Mouse (Mus musculus) hematopoietic stem cell, adult 5-6 weeks (primary cell): ENCODE results near the gene Gm45753. TPM values are rescaled to one million over a fixed set of nuclear protein-coding genes. Genes with fewer than 3 reads are reported as not detected.
"Not testable (repeated sequence)": the region's sequence is repeated elsewhere in the genome, so short reads cannot be mapped to it uniquely, and the experiment has no call there.

Source experiments
- ATAC-seq, 2 experiments: fragments of 125-278 bp in 1 of 2; replicated peaks in 1 of 2; 2 replicates each; pipeline ENCODE4 v1.8.0; 2016 to 2017; ENCODE audit warnings: inconsistent platforms in 2 of 2, mild to moderate bottlenecking in 2 of 2, moderate number of reproducible peaks in 2 of 2, low read depth in 1 of 2, moderate TSS enrichment in 1 of 2; ENCODE audit not compliant: low FRiP score in 2 of 2, poor library complexity in 2 of 2, severe bottlenecking in 2 of 2, insufficient read depth in 1 of 2, low TSS enrichment in 1 of 2
- total RNA-seq: library from RNA; stranded (forward); fragments of 172-1452, 232-1000 nt; gene quantifications from 2 replicates; pipeline ENCODE4 v1.2.3, GENCODE M21; 2017

The Gm45753 gene
- not detected in 2 replicates for total RNA-seq

GRCm38 (mm10) chr8:45308366-45308765 lies at the start of gene Gm45753:
TSS of gene Gm45753 (minus strand) at chr8:45308466.
- no peak for ATAC-seq

- ATAC-seq: no peak
Observed at GRCm38 (mm10) chr8:45355809-45356208, 47.5 kb upstream of the Gm45753 start.

GRCm38 (mm10) chr8:45345031-45345430 lies 36.8 kb upstream of the Gm45753 start:
- peak; percentile 91 for ATAC-seq

GRCm38 (mm10) chr8:45344298-45344697 lies 36.0 kb upstream of the Gm45753 start:
- ATAC-seq: peak in 1 of 2 experiments; percentile 22; a peak in 1 of 4 replicates

GRCm38 (mm10) chr8:45341630-45342628 lies 33.7 kb upstream of the Gm45753 start:
- no peak for ATAC-seq

GRCm38 (mm10) chr8:45333493-45333892 lies 25.2 kb upstream of the Gm45753 start:
- peak; percentile 4 to 33; a peak in 2 of 4 replicates for ATAC-seq

- peak; percentile 89 to 93 for ATAC-seq
Observed at GRCm38 (mm10) chr8:45332685-45333409, 24.6 kb upstream of the Gm45753 start, which contains the start of gene Cyp4v3. TSS of gene Cyp4v3 (minus strand) at chr8:45333216.

DNA sequence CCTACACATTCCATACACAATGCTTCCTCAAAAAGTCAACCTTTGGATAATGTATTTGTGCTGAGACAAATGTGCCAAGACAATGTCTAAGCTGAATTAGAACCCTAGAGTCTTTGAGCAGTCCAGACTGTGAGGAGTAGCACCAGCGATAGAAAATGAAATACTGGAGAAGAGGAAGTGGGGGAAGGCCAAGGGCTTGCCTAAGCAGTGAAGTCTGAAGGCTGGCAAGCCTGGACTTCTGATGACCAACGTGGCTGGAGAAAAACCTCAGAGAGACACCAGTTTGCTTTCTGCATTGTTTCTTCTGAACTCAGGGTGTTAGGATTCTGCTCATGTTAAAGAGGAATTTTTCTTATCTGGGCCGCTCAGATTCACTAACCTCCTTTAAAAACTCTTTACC lies 22.6 kb upstream of the Gm45753 start:
- 0 out of 4 replicates have a peak, but pooled peaks of 1 of the 2 experiments have one; percentile 22 for ATAC-seq

- ATAC-seq: no peak
Observed at GRCm38 (mm10) chr8:45329206-45329980, 21.1 kb upstream of the Gm45753 start.

- ATAC-seq: not testable (repeated sequence)
Observed at GRCm38 (mm10) chr8:45327076-45327475, 18.8 kb upstream of the Gm45753 start.

- ATAC-seq: no peak
Observed at GRCm38 (mm10) chr8:45324151-45324550, 15.9 kb upstream of the Gm45753 start.

GRCm38 (mm10) chr8:45321365-45321764 lies 13.1 kb upstream of the Gm45753 start:
- ATAC-seq: no peak

DNA sequence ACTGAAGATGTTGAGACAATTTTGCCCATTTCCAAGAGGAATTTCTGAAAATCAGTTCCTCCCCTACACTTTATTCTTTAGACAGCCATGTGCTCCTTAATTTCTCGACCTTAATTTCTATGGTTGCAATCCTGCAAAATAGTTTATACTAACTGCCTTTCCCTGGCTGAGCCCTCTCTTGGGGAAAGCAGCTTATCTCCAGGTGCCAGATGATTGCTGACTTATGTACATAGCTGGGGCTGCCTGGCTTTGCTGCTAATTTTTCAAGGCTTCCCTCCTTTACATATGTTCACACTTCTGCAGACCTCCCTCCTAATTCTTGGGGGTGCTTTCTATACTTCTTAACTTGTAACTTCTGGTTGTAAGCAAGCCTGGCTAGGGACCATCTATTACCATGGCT lies 12.7 kb upstream of the Gm45753 start:
- ATAC-seq: no peak

DNA sequence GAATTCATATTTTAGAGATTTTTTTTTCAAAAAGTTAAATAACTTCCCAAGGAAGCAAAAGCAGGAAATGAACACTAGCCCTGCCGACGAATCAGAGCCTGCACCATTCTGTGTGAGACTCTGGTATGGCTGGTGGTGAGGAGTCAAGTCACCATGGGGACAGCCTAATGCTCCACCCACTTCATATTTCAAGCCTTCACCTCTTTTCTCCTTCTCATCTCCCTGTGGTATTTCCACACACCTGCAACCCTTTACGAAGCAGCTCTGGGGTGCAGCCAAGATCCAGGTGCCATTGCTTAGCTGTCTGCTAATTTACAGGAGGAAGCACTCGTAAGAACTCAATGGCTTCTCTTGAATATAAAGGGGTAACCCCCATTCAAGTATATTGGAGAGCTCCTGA lies 2.7 kb upstream of the Gm45753 start:
- no peak for ATAC-seq

- ATAC-seq: no peak
Observed at GRCm38 (mm10) chr8:45305479-45305878, 2.8 kb downstream of the Gm45753 start.

- ATAC-seq: no peak
Observed at GRCm38 (mm10) chr8:45304354-45304753, 3.9 kb downstream of the Gm45753 start.

DNA sequence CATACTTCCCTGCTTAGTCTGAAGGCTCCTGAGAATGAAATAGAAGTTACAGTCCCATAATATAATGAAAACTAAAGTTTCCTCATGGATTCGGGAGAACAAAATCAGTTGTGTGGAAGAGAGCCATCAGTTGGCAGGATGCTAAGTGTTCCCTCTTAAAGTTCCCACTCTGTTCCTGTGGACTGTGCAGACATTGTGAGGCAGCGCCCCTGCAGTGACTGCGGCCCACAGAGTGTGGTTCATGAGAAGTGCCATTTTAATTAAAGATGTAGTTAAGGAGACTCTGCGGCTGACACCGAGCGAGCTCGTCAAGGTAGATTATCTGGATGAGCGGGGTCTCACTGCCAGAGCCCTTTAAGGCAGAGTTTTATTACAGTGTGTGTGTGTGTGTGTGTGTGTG lies 5.9 kb downstream of the Gm45753 start:
- no peak for ATAC-seq
